In genomic region chr9:110379361-110379760, GRCm38 (mm10) we compare ENCODE assay signal across 19 mouse cellular contexts. TPM values are rescaled to one million over a fixed set of nuclear protein-coding genes. Genes with fewer than 3 reads are reported as not detected.
"Had no signal": no experiment of that assay in that cellular context is flagged by ENCODE, and none has a peak within 500 bp of the region (broad histone marks: within the 10 kb centered on the region; RNA-seq: fewer than 3 reads in every experiment).

No protein-coding gene starts in this region.

- H3K4me1 ChIP-seq: neural tube, embryonic 13.5 days; neural tube, embryonic 15.5 days; stomach, embryonic 15.5 days had no signal

- H3K27ac ChIP-seq: neural tube, embryonic 13.5 days; neural tube, embryonic 15.5 days; stomach, embryonic 15.5 days; stomach, postnatal 0 days had no signal

- H3K4me2 ChIP-seq: neural tube, embryonic 13.5 days; neural tube, embryonic 15.5 days; stomach, embryonic 15.5 days had no signal

- H3K4me3 ChIP-seq: neural tube, embryonic 13.5 days; neural tube, embryonic 15.5 days; stomach, embryonic 15.5 days had no signal

- H3K27me3 ChIP-seq: neural tube, embryonic 13.5 days; neural tube, embryonic 15.5 days; stomach, embryonic 15.5 days had no signal

- H3K9me3 ChIP-seq: neural tube, embryonic 13.5 days; neural tube, embryonic 15.5 days; stomach, embryonic 15.5 days had no signal

- H3K9ac ChIP-seq: neural tube, embryonic 13.5 days; neural tube, embryonic 15.5 days; stomach, embryonic 15.5 days had no signal

- DNase-seq: retina, postnatal 1 day; right cerebral cortex, adult 18-20 months; right cerebral cortex, postnatal 14 days; right cerebral cortex, postnatal 25 days; right cerebral cortex, postnatal 4 days; spleen, adult 18-20 months; thymus, adult 18-20 months; thymus, adult 2 months; thymus, postnatal 14 days; thymus, postnatal 25 days; thymus, postnatal 36 days; thymus, postnatal 4 days had no signal

RNA-seq across cellular contexts. Expression of gene Ngp, which starts 40.2 kb away (rescaled TPM):
- polyA plus RNA-seq: small intestine, adult 2 months; testis, adult 2 months; urinary bladder, adult 2 months had no signal
